Mouse (Mus musculus): ENCODE results near the gene Aif1l.

The Aif1l gene

DNA sequence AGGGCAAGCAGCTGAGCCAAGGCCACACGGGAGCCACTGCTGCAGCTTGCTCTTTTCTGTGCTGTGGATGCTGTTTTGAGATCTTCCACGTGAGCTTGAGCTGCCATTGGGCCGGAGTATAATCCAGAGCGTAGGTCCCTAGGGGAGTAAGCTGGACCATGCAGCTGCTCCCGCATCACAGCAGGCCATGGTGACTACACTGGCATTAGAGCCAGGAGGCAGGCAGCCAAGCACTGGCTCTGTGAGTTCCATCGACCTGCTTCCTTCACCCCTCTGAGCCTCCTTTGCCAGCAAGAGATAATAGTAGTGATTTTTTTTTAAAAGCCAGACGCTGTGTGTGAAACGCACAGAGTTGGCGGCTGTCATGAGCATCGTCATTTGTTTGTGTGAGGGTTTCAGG lies 2.3 kb downstream of the Aif1l start:
- in situ Hi-C loops (cut with MboI, MseI) = no loop called here

DNA sequence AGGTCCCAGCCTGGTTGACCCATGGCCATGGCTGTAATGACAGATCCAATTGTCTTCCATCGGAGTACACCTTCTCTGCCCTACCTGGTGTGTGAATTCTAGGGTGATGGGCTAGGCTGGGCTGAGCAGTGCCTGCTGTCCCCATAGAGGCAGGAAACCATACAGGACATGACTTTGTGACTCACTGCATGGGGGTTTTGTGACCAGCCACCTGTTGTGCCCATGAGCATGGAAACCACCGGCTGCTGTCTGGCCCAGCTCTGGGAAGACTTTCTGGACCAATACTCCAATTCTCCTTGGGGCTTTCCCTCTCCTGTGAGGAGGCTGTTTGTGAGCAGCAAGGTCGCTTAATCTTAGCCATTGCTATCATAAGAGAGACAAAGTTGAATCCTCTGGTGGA lies 2.8 kb downstream of the Aif1l start:
- in situ Hi-C loops (cut with MboI, MseI) = no loop called here

DNA sequence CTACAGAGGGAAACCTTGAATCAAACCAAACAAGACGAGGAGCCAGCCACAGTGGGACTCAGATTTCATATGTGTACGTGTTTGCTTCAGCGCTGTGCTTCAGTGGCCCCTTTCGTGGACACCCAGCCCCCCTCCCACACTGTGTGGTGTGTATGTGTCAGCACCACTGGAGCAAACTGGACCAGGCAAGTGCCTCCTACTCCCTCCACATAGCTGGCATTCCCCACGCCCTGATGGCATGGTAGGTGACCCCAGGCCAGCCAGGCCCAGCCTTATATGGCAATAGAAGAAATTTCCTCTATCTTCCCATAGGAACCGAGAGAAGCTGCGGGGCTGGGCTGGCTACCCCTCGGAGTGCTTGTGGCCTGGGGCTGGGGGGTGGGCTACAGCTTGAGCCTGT lies 3.7 kb downstream of the Aif1l start:
- in situ Hi-C loops (cut with MboI, MseI) = no loop called here

DNA sequence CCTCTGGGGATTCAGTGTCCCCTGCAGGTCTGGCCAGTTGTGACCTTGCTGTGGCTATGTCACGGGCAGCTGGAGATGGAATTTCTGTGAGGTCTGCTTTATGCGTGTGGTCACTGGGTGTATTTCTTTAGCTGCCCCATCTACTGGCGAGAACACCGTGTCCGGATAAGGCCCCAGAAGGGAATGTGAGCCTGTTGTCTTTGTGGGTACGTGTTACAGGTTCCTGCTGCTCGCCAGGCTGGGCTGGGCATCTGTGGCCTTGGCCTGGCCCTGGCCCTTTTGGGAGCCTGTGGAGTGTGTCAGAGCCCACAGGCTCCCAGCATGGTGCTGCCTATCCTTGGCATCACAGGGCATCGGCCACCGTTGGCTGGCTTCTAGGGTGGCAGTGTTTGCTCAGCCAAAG lies 4.8 kb downstream of the Aif1l start:
- in situ Hi-C loops (cut with MboI, MseI) = no loop called here

DNA sequence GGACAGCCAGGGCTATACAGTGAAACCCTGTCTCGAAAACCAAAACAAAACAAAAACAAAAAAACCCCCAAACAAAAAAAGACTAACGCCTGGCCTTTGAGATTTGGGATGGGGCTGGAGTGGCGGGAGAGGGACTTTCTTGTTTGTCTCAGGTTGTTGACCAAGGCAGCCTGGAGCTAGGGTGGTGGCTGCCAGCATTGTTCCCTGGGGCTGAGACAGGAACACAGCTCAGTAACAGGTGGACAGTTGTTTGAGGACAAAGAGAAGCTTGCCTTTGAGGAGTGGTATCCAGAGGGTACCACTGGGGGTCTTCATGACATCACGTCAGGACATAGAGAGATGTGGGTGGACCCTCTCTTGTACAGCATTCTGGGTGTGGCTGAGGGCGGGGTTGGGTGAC lies 5.7 kb downstream of the Aif1l start:
- in situ Hi-C loops (cut with MboI, MseI) = no loop called here

DNA sequence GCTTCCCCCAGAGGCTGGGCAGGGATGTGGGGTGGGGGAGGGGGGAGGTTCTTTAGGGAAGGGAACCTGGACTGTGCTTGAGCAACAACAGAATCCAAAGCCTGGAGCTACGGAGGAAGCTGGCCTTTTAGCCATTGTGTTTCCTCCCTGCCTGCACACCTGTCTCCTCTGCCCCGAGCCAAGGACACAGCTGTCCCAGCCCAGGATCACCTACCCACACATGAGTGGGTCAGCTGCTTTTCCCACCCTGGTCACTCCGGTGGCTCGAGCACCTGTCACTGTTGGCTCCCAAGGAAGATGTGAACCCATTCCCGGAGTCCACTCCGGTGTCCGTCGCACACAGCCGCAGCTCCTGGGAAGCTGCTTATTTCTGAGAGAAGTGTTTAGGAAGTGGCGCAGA lies 7.3 kb downstream of the Aif1l start:
- in situ Hi-C loops (cut with MboI, MseI) = no loop called here

GRCm38 (mm10) chr2:31960986-31961385 lies 11.0 kb downstream of the Aif1l start:
- in situ Hi-C loops (cut with MboI, MseI) = no loop called here

DNA sequence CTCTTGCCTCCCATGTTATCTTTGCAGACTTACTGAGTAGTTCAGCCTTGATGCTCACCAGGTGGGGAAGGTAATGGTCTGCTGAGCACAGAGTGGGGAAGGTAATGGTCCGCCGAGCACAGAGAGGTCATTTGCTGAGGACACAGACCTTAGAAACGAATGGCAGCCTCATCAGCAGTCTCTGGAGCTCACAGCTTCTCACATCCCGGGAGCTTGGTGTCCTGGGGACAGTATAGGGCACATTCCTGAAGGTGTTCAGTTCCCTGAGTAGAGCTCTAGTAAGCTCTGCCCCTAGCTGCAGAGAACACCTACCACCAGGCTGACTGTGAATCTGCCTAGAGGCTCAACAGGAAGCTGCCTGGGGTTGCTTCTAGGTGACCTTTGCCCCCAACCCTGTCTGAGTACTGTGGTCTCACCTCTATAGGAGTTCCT lies 11.9 kb downstream of the Aif1l start:
- in situ Hi-C loops (cut with MboI, MseI) = no loop called here

DNA sequence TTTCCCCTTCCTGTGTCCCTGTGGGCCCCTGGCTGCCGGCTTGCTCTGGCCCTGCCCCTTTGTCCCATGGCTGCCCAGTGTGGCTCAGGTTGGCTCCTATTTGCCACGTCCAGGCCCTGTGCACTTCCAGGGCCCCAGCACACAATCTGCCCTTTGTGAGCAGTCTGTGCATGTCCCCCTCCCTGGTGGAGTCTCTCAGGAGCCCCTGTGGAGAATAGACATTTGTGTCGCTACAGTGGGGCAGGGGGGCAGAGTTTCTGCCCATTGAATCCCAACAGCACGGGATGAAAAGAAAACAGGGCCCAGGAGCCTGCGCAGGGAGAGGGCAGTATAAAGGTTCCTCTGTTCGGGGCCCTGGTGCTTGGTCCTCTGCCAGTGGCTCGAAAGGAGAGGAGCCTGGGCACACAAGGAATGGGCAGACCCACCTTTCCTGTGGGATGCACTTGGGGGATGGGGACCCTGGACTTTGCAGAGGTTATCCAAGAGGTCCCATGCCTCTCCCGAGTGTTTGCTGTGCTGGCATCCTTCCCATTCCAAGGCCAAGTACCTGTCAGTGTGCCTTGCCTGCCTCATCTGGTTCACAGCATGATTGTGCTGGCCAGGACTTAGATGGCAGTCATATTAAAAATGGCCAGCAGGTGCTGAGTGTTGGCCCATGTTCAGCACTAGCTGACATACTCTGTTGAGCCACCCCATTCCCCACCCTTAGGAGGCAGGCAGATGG lies 12.7 kb downstream of the Aif1l start:
- in situ Hi-C loops (cut with MboI, MseI) = no loop called here

- in situ Hi-C loops (cut with MboI, MseI) = no loop called here
These were observed 13.6 kb downstream of the Aif1l start for GRCm38 (mm10) chr2:31963491-31963890.

DNA sequence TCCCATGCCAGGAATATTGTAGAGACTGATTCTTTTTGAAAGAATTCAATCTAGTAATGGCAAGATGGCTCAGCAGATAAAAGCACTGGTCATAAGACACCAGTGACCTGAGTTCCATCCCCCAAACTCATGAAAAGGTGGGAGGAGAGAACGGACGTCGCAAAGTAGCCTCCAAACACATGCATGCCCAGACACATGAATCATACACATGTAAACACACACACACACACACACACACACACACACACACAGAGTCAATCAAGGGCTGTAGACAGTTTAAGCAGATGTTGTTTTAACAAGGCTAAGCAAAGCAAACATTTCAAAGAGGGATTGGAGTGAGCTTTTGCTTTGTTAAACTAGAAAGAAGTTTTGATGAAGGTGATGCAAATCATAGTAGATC lies 14.3 kb downstream of the Aif1l start:
- in situ Hi-C loops (cut with MboI, MseI) = no loop called here

DNA sequence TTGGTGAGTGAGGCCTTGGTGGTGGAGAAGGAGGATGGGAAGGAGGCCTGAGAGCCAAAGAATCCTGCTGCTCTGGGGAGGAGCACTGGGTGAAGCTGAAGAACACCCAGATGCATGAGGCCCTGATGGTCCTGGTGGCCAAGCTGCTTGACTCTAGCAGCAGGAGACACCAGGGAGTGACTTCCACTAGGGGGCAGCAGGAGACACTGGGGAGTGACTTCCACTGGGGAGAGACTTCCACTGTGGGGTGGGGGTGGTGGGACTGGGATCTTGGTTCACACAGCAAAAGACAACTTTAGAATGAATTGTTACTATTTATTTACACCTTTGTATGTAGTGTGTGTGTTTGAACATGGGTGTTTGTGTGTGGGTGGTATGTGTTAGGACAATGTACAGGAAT lies 15.2 kb downstream of the Aif1l start:
- in situ Hi-C loops (cut with MboI, MseI) = no loop called here

DNA sequence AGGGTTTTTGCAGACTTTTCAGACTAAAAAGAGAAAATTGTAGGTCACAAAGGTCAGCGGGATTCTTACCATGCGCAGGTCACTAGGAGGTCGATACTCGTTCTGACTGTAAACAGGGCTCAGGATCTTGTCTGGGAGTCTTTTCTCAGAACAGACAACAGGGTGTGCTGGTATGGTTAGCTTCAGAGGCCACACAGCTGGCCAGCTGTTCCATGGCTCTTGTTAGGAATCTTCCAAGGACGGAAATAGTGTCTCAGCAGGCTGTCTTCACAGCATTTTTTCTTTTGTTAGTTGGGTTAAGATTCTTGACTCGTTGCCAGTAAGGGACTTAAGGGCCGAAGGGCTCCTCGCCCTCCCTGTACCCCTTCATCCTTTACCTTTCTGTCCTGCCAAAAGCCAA lies 16.9 kb downstream of the Aif1l start:
- in situ Hi-C loops (cut with MboI, MseI) = no loop called here

DNA sequence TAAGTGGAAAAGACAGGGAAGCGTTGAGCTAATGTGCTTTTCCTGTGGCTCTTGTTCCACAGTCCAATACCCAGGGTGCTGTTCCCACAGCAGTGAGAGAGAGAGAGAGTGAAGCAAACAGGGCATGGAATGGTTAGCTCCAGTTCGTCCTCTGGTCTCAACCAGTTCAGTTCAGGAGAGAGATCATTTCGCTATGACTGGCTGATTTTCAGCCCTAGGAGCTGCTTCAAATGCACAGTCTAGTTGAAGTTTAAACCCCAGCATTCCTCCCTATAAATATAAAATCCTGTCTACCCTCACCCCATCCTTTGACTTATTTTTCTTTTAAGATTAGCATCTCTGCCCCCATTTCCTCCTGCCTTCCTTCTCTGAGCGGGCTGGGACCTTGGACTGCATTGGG lies 22.6 kb downstream of the Aif1l start:
- in situ Hi-C loops (cut with MboI, MseI) = no loop called here

DNA sequence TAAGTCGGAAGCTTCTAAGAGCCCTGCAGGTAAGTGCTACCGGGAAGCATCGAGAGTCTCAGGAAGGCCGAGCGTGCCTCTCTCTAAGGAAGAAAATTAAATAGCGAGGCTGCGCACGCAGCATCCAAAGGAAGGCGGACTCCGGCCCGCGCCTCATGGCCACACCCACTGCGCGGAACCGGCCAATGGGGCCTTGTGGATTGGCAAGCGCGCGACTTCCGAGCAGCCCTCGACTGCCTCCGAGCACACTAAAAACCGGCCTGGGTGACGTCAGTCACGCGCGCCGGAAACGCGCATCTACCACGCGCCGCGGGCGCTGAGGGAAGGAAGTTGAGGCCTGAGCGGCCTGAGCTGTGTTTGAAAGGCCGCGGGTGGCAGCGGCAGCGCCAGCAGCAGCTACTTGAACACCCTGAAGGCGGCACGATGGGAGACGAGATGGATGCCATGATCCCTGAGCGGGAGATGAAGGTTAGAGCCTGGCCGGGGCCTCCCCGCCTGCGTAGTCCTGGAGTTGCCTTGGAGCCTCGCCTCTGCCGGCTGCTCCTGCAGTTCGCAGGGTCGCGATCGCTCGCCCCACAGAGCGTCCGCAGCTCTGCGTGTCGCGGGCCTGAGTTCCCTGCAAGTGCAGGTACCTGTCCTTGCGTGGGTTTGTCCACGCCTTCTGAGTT lies 24.3 kb downstream of the Aif1l start, which contains the start of gene Nup214:
TSS of gene Nup214 (plus strand) at position 296 of the 668 bp plus-strand sequence.
- in situ Hi-C loops (cut with MboI, MseI) = no loop called here

DNA sequence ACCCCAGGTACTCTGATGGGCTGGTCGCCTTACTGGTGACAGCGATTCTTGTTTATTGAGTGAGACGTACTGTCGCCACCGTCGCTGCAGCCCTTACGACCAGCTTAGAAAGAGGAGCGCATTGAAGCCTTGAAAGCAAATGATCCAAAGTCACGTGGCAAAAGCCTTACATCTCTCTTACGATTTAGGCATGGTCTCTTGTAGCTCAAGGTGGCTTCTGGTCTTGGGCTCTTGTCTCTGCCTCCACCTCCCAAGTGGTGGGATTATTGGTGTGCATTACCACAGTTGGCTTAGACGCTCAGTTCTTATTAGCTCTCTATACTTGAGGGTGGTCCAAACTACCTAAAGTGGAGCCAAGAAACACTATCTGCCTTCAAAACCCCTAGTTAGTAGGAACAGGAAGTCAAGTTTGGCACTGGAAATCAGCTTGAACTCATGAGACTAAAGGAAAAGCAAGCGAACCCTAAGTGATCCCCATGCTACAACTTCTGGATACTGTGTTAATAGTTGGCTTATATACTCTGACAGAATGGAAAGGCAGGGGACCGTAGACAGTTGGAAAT lies 25.0 kb downstream of the Aif1l start:
- in situ Hi-C loops (cut with MboI, MseI) = no loop called here

GRCm38 (mm10) chr2:31987774-31988173 lies 37.8 kb downstream of the Aif1l start:
- in situ Hi-C loops (cut with MboI, MseI) = no loop called here

DNA sequence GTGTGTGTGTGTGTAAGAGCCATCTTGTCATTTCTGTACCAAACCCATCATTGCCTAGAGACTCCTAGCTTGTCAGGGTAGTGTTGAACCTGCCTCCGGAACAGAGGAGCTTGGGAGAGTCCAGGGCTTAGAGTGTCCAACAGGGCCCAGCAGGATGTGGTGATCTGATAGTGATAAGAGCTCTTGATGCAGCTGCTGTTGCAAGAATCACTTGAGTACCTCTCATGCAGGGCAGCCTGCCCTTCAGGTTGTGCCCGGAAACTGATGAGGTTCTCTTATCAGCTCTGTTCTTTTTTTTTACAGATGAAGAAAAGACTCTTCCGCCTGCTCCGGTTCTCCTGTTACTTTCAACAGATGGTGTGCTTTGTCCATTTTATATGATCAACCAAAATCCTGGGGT lies 41.0 kb downstream of the Aif1l start:
- in situ Hi-C loops (cut with MboI, MseI) = no loop called here

DNA sequence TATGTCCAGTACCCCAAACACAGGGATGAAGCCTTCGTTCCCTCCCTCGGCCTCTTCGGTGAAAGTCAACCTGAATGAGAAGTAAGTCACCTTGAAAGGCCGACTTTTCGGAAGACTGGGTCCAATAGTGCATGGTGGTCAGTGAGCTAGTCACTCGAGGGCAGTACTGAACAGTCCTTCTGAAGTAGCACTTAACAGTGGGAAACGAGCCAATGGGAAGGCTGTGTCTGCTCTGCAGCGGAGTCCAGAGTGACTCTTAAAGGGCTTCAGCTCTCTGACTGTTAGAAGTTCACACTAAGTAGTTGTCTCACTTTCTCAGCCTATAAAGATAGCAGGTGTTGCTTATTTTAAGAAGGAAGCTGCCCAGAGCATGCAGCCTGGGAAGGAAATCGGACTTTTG lies 45.0 kb downstream of the Aif1l start:
- in situ Hi-C loops (cut with MboI, MseI) = no loop called here

DNA sequence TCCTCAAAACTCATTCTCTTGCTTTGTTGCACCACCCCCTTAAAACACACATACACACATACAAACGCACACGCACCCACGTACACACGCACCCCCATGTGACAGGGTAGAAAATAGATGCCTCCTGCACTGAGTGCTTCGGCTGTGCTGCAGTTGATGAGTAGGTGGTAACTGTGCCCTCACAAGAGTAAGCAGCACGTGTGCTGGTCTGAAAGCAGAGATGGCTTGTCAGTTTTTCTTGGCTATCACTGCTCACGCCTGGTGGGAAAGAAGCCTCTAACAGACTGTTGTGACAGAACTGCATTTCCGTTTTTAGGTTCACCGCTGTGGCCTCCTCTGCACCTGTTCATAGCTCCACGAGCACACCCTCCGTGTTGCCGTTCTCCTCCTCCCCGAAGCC lies 46.1 kb downstream of the Aif1l start:
- in situ Hi-C loops (cut with MboI, MseI) = no loop called here

DNA sequence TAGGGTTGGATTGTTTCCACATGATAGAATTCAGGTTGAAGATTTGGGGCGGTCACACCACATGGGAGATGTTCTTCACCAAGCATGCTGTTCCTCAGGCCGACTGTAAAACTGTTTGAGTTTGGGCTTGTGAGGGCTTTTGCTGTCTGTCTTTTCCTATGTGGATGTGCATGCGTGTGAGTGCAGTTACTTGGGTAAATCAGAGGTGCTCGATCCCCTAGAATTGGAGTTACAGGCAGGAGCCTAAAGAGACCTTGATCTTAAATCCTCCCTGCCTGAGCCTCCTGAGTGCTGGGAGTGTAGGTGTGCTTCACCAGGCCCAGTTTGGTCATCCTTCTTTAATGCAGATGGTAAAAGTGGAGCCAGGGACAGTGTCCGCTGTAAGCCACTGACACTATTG lies 47.6 kb downstream of the Aif1l start:
- in situ Hi-C loops (cut with MboI, MseI) = no loop called here

DNA sequence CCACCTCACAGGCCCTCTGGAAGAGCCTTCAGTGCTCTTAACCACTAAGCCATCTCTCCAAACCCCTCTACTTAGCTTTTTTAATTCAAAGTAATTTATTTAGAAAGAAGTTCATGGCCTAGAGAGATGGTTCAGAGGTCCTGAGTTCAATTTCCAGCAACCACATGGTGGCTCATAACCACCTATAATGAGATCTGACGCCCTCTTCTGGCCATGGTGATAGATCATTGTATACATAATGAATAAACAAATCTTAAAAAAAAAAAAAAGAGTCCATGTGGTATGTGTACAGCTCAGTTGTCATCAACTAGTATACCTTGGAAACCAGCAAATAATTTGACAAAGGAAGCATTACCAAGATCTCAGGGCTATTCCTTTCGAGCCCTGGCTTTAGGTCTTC lies 48.5 kb downstream of the Aif1l start:
- in situ Hi-C loops (cut with MboI, MseI) = no loop called here

DNA sequence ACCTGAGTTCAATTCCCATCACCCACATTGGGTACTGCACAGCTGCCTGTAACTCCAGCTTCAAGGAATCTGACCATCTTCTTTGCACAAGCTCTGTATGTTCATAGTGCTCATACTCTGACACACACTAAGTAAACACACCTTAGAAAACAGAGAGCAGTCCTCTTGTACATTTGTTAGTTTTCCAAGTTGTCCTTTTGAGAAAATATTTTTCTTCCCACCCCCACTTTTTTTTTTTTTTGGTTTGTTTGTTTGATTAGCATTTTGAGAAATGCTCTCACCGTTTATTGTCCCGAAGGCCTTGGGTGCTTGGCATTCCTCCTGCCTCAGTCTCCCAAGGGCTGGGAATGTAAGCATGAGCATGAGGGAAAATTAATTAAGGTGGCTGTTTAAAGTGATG lies 58.4 kb downstream of the Aif1l start:
- in situ Hi-C loops (cut with MboI, MseI) = loop anchor here (25.0 kb wide), 1 partner anchor 1996 kb away; no protein-coding TSS in a partner anchor
